15 mouse cellular contexts compared by ENCODE assay signal in genomic region chr2:93367962-93368361, GRCm38 (mm10). TPM values are rescaled to one million over a fixed set of nuclear protein-coding genes. Genes with fewer than 3 reads are reported as not detected.
DNase-seq lines count a peak whose midpoint lies in the region; ATAC-seq and TF ChIP-seq lines count a peak whose summit lies in the region.
"Had no signal": no experiment of that assay in that cellular context is flagged by ENCODE, and none has a peak within 500 bp of the region (broad histone marks: within the 10 kb centered on the region; RNA-seq: fewer than 3 reads in every experiment).

No protein-coding gene starts in this region.

- peaks cover 11% of the 10 kb centered on the region; the same call in 1 of the 2 replicates for H3K27me3 ChIP-seq in hindbrain, embryonic 10.5 days (ENCODE audit: insufficient read depth, poor library complexity, severe bottlenecking)
- no peaks in the 10 kb centered on the region for H3K27me3 ChIP-seq in hindbrain, embryonic 16.5 days (replicated peaks; ENCODE audit: control insufficient read depth, insufficient read depth, low read length)
- no peaks in the 10 kb centered on the region for H3K27me3 ChIP-seq in embryonic facial prominence, embryonic 11.5 days (ENCODE audit: control insufficient read depth, insufficient read depth, low read length)
- no peaks in the 10 kb centered on the region for H3K27me3 ChIP-seq in hindbrain, postnatal 0 days (ENCODE audit: insufficient read depth, low read length)
- H3K27me3 ChIP-seq in neural tube, embryonic 13.5 days = no peaks in the 10 kb centered on the region
- H3K27me3 ChIP-seq: lung, embryonic 15.5 days had no signal

- TF ChIP-seq CTCF in hindbrain, postnatal 0 days (IDR thresholded peaks at IDR 0.05; ENCODE audit: low read depth) = no peak

- 54% methylated on average over 6 of the region's 6 CpGs for WGBS in hindbrain, embryonic 10.5 days
- 32% methylated on average over 6 of the region's 6 CpGs for WGBS in hindbrain, embryonic 16.5 days
- 33% methylated on average over 6 of the region's 6 CpGs for WGBS in embryonic facial prominence, embryonic 11.5 days
- 29% methylated on average over 6 of the region's 6 CpGs for WGBS in hindbrain, postnatal 0 days
- WGBS in neural tube, embryonic 13.5 days = 21% methylated on average over 6 of the region's 6 CpGs

- H3K4me1 ChIP-seq in hindbrain, embryonic 10.5 days (replicated peaks) = peaks cover 59% of the 10 kb centered on the region
- H3K4me1 ChIP-seq in hindbrain, embryonic 16.5 days (ENCODE audit: control insufficient read depth, insufficient read depth, low read depth, low read length) = peaks cover 9% of the 10 kb centered on the region
- no peaks in the 10 kb centered on the region; the same call in 1 of the 2 replicates for H3K4me1 ChIP-seq in embryonic facial prominence, embryonic 11.5 days (ENCODE audit: control insufficient read depth, insufficient read depth, low read length)
- peaks cover 6% of the 10 kb centered on the region for H3K4me1 ChIP-seq in hindbrain, postnatal 0 days (ENCODE audit: insufficient read depth, low read length)
- peaks cover 58% of the 10 kb centered on the region for H3K4me1 ChIP-seq in neural tube, embryonic 13.5 days (replicated peaks)

- DNase-seq in hindbrain, embryonic 10.5 days (ENCODE audit: low spot score) = peak; percentile 24
- DNase-seq in embryonic facial prominence, embryonic 11.5 days (ENCODE audit: low spot score) = peak; percentile 59
- peak; percentile 15 for DNase-seq in hindbrain, postnatal 0 days (ENCODE audit: low spot score)
- DNase-seq in thymus, postnatal 25 days = no peak
- no peak for DNase-seq in lung, postnatal 10 days
- DNase-seq: adrenal gland, adult 2 months; cerebellum, adult 2 months; thymus, adult 2 months had no signal

- H3K4me2 ChIP-seq in hindbrain, embryonic 16.5 days (ENCODE audit: low read length) = no peak overlapping the region
- H3K4me2 ChIP-seq in embryonic facial prominence, embryonic 11.5 days (ENCODE audit: low read depth, low read length) = no peak overlapping the region
- H3K4me2 ChIP-seq in hindbrain, postnatal 0 days (ENCODE audit: low read depth, low read length) = no peak overlapping the region
- no peak overlapping the region for H3K4me2 ChIP-seq in neural tube, embryonic 13.5 days
- H3K4me2 ChIP-seq: liver, embryonic 11.5 days; lung, embryonic 15.5 days had no signal

- H3K27ac ChIP-seq in hindbrain, embryonic 10.5 days = peak overlapping the region; percentile 50
- H3K27ac ChIP-seq in hindbrain, embryonic 16.5 days (ENCODE audit: low read depth, low read length) = no peak overlapping the region
- no peak overlapping the region for H3K27ac ChIP-seq in embryonic facial prominence, embryonic 11.5 days (replicated peaks; ENCODE audit: low read depth, low read length)
- H3K27ac ChIP-seq in hindbrain, postnatal 0 days = no peak overlapping the region
- H3K27ac ChIP-seq in neural tube, embryonic 13.5 days (replicated peaks) = peak overlapping the region; percentile 69
- H3K27ac ChIP-seq: kidney, postnatal 0 days; lung, embryonic 15.5 days had no signal

- no peaks in the 10 kb centered on the region for H3K9me3 ChIP-seq in hindbrain, embryonic 10.5 days
- H3K9me3 ChIP-seq in hindbrain, embryonic 16.5 days (ENCODE audit: control insufficient read depth, low read length) = no peaks in the 10 kb centered on the region
- H3K9me3 ChIP-seq in embryonic facial prominence, embryonic 11.5 days (replicated peaks; ENCODE audit: control insufficient read depth, low read length) = no peaks in the 10 kb centered on the region
- no peaks in the 10 kb centered on the region for H3K9me3 ChIP-seq in hindbrain, postnatal 0 days (ENCODE audit: low read length)
- no peaks in the 10 kb centered on the region for H3K9me3 ChIP-seq in neural tube, embryonic 13.5 days
- H3K9me3 ChIP-seq: lung, embryonic 15.5 days had no signal

- no peaks in the 10 kb centered on the region for H3K36me3 ChIP-seq in hindbrain, embryonic 10.5 days
- no peaks in the 10 kb centered on the region for H3K36me3 ChIP-seq in hindbrain, embryonic 16.5 days (ENCODE audit: control insufficient read depth, insufficient read depth, low read length)
- H3K36me3 ChIP-seq in embryonic facial prominence, embryonic 11.5 days (replicated peaks; ENCODE audit: control insufficient read depth, insufficient read depth, low read depth, low read length) = no peaks in the 10 kb centered on the region
- no peaks in the 10 kb centered on the region for H3K36me3 ChIP-seq in hindbrain, postnatal 0 days (ENCODE audit: insufficient read depth, low read length)
- no peaks in the 10 kb centered on the region for H3K36me3 ChIP-seq in neural tube, embryonic 13.5 days
- H3K36me3 ChIP-seq: lung, embryonic 15.5 days had no signal

- no peak for ATAC-seq in hindbrain, embryonic 16.5 days
- ATAC-seq in embryonic facial prominence, embryonic 11.5 days (replicated peaks; ENCODE audit: insufficient number of reproducible peaks, low FRiP score, low TSS enrichment, low read depth) = 0 out of 2 replicates have a peak, but pooled peaks have one; percentile 61
- no peak for ATAC-seq in hindbrain, postnatal 0 days
- peak; percentile 66 for ATAC-seq in neural tube, embryonic 13.5 days (ENCODE audit: low read depth)
- no peak for ATAC-seq in CD4-positive, CD25-positive, alpha-beta regulatory T cell, adult 4 months
- ATAC-seq: inflammation-experienced regulatory T-cells, adult 6 months had no signal

- no peak overlapping the region for H3K9ac ChIP-seq in hindbrain, embryonic 16.5 days (ENCODE audit: low read depth, low read length)
- H3K9ac ChIP-seq in embryonic facial prominence, embryonic 11.5 days (replicated peaks; ENCODE audit: low read length) = no peak overlapping the region
- no peak overlapping the region for H3K9ac ChIP-seq in hindbrain, postnatal 0 days (replicated peaks; ENCODE audit: low read length)
- H3K9ac ChIP-seq in neural tube, embryonic 13.5 days = no peak overlapping the region
- H3K9ac ChIP-seq: lung, embryonic 15.5 days had no signal

- H3K4me3 ChIP-seq in hindbrain, embryonic 10.5 days = no peak overlapping the region
- no peak overlapping the region for H3K4me3 ChIP-seq in hindbrain, embryonic 16.5 days (ENCODE audit: low read length)
- no peak overlapping the region for H3K4me3 ChIP-seq in embryonic facial prominence, embryonic 11.5 days (ENCODE audit: low read depth, low read length)
- H3K4me3 ChIP-seq in hindbrain, postnatal 0 days (ENCODE audit: low read length) = no peak overlapping the region
- no peak overlapping the region for H3K4me3 ChIP-seq in neural tube, embryonic 13.5 days
- H3K4me3 ChIP-seq: lung, embryonic 15.5 days had no signal

RNA-seq across cellular contexts. Expression of gene Tspan18, which starts 33.7 kb away (rescaled TPM):
- polyA plus RNA-seq in hindbrain, embryonic 10.5 days (2016; fragmentation: Nextera tagmentation; extraction: Ambion mirVana) = 48.6 and 55.1 TPM in 2 replicates
- 15.7 and 24.2 TPM in 2 replicates for polyA plus RNA-seq in hindbrain, embryonic 16.5 days (2015; fragmentation: Nextera tagmentation; extraction: Ambion mirVana)
- polyA plus RNA-seq in embryonic facial prominence, embryonic 11.5 days (2014; fragmentation: Nextera tagmentation; extraction: Ambion mirVana) = 21.6 and 26.2 TPM in 2 replicates
- 23.5 and 26.2 TPM in 2 replicates for total RNA-seq in hindbrain, postnatal 0 days (2014; rRNA removed)
- 11.1 and 12.3 TPM in 2 replicates for polyA plus RNA-seq in hindbrain, postnatal 0 days (2015; fragmentation: Nextera tagmentation; extraction: Ambion mirVana)
- 41.8 and 43.5 TPM in 2 replicates for polyA plus RNA-seq in neural tube, embryonic 13.5 days (2015; fragmentation: Nextera tagmentation; extraction: Ambion mirVana)
- under 1 TPM in 1 of 2 experiments, not detected in 1; 0.08 TPM for polyA plus RNA-seq in CD4-positive, CD25-positive, alpha-beta regulatory T cell, adult 4 months (2017; shearing (Covaris generic))
- polyA plus RNA-seq: inflammation-experienced regulatory T-cells, adult 6 months had no signal

Comparison
In these comparisons a context has a peak if more than half of its experiments do, and no peak if none do; other contexts are left out.
1. H3K27ac ChIP-seq: peak in hindbrain, embryonic 10.5 days (single experiment) and neural tube, embryonic 13.5 days (single experiment); none in hindbrain, embryonic 16.5 days (single experiment), embryonic facial prominence, embryonic 11.5 days (single experiment) and hindbrain, postnatal 0 days (single experiment).
2. DNase-seq: peak in hindbrain, embryonic 10.5 days (single experiment), embryonic facial prominence, embryonic 11.5 days (single experiment) and hindbrain, postnatal 0 days (single experiment); none in thymus, postnatal 25 days (single experiment) and lung, postnatal 10 days (single experiment).
3. ATAC-seq: peak in embryonic facial prominence, embryonic 11.5 days (single experiment) and neural tube, embryonic 13.5 days (single experiment); none in hindbrain, embryonic 16.5 days (single experiment), hindbrain, postnatal 0 days (single experiment) and CD4-positive, CD25-positive, alpha-beta regulatory T cell, adult 4 months (single experiment).
4. RNA of gene Tspan18, which starts 33.7 kb away (polyA plus RNA-seq): 48.6 to 55.1 TPM in hindbrain, embryonic 10.5 days, 41.8 to 43.5 TPM in neural tube, embryonic 13.5 days, 21.6 to 26.2 TPM in embryonic facial prominence, embryonic 11.5 days, 15.7 to 24.2 TPM in hindbrain, embryonic 16.5 days and 11.1 to 12.3 TPM in hindbrain, postnatal 0 days; 0.08 TPM in CD4-positive, CD25-positive, alpha-beta regulatory T cell, adult 4 months; every median in the first group is over 10 times any median in the second.